In the genomic region with DNA sequence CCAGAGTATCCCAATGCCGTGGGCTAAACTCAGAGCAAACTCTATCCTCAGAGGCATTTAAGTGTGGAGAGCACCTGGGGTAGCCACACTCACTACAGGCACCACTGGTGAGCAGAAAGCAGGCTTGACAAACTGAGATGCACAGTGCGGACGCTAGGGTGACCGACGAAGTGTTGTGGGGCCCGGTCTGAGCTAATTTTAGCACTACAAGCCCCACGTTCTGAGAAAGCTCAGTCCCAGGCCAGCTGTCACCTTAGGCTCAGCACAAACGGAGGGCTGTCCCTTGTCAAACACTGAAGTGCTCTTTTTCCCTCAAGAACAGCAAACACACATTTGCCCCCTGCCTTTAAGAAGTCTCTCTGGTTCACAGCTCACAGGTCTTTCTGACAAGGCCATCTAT, we compare ENCODE assay signal across 10 mouse cellular contexts.
A peak's percentile ranks its signal among the peaks of the same experiment; 100 is the strongest.
DNase-seq lines count a peak whose midpoint lies in the region; ATAC-seq and TF ChIP-seq lines count a peak whose summit lies in the region.
"Had no signal": no experiment of that assay in that cellular context is flagged by ENCODE, and none has a peak within 500 bp of the region (broad histone marks: within the 10 kb centered on the region; RNA-seq: fewer than 3 reads in every experiment).

No protein-coding gene starts in this region.

- no peak overlapping the region for H3K9ac ChIP-seq in midbrain, embryonic 11.5 days (ENCODE audit: low read length)
- H3K9ac ChIP-seq in midbrain, postnatal 0 days (replicated peaks; ENCODE audit: low read length, poor library complexity, severe bottlenecking), result no peak overlapping the region
- H3K9ac ChIP-seq in stomach, embryonic 14.5 days (replicated peaks; ENCODE audit: low read depth, low read length), result no peak overlapping the region
- H3K9ac ChIP-seq: liver, embryonic 15.5 days had no signal

- H3K27ac ChIP-seq in midbrain, embryonic 11.5 days (ENCODE audit: low read depth, low read length), result no peak overlapping the region
- no peak overlapping the region for H3K27ac ChIP-seq in midbrain, postnatal 0 days (ENCODE audit: low read depth, low read length)
- H3K27ac ChIP-seq in stomach, embryonic 14.5 days (ENCODE audit: low read length), result no peak overlapping the region
- H3K27ac ChIP-seq: liver, embryonic 15.5 days had no signal

- H3K4me2 ChIP-seq in midbrain, embryonic 11.5 days, result no peak overlapping the region
- H3K4me2 ChIP-seq in midbrain, postnatal 0 days (ENCODE audit: low read depth, low read length, poor library complexity, severe bottlenecking), result no peak overlapping the region
- H3K4me2 ChIP-seq in stomach, embryonic 14.5 days (replicated peaks; ENCODE audit: low read depth, low read length), result no peak overlapping the region
- H3K4me2 ChIP-seq: liver, embryonic 15.5 days had no signal

- WGBS in midbrain, embryonic 11.5 days, result 76% methylated on average over 8 of the region's 8 CpGs
- WGBS in midbrain, postnatal 0 days, result 52% methylated on average over 8 of the region's 8 CpGs
- WGBS in stomach, embryonic 14.5 days, result 55% methylated on average over 8 of the region's 8 CpGs

- ATAC-seq in midbrain, embryonic 11.5 days (ENCODE audit: low FRiP score), result peak; percentile 12; the same call in 1 of the 2 replicates
- ATAC-seq in midbrain, postnatal 0 days (ENCODE audit: low FRiP score), result no peak
- ATAC-seq in stomach, embryonic 14.5 days (ENCODE audit: insufficient number of reproducible peaks, insufficient read depth, low FRiP score, low read depth), result 0 out of 2 replicates have a peak, but pooled peaks have one; percentile 18
- no peak for ATAC-seq in frontal cortex, adult (ENCODE audit: low TSS enrichment)

- no peak for DNase-seq in midbrain, embryonic 11.5 days (ENCODE audit: low spot score, missing footprints)
- DNase-seq in midbrain, postnatal 0 days (ENCODE audit: low spot score), result no peak
- DNase-seq in cerebellum, postnatal 36 days, result peak; percentile 35 to 36
- peak; percentile 48 to 71 for DNase-seq in heart, postnatal 10 days
- DNase-seq in spleen, postnatal 36 days (ENCODE audit: low spot score in 2 of 2), result no peak
- DNase-seq: adrenal gland, postnatal 14 days; kidney, adult 8-10 months had no signal

- intact Hi-C loops in heart, postnatal 10 days (cut with DNase I), result no loop called here

- no peak overlapping the region for H3K4me3 ChIP-seq in midbrain, embryonic 11.5 days (ENCODE audit: low read depth, low read length)
- no peak overlapping the region for H3K4me3 ChIP-seq in midbrain, postnatal 0 days (ENCODE audit: low read depth, low read length)
- no peak overlapping the region for H3K4me3 ChIP-seq in stomach, embryonic 14.5 days (ENCODE audit: low read depth, low read length)
- H3K4me3 ChIP-seq: liver, embryonic 15.5 days had no signal

- H3K27me3 ChIP-seq in midbrain, embryonic 11.5 days (ENCODE audit: control insufficient read depth, insufficient read depth, low read length), result no peaks in the 10 kb centered on the region
- no peaks in the 10 kb centered on the region for H3K27me3 ChIP-seq in midbrain, postnatal 0 days (ENCODE audit: insufficient read depth, low read length)
- no peaks in the 10 kb centered on the region for H3K27me3 ChIP-seq in stomach, embryonic 14.5 days (ENCODE audit: control insufficient read depth, insufficient read depth, low read length)
- H3K27me3 ChIP-seq: liver, embryonic 15.5 days had no signal

- H3K4me1 ChIP-seq in midbrain, embryonic 11.5 days (ENCODE audit: control insufficient read depth, insufficient read depth, low read length), result peaks cover 18% of the 10 kb centered on the region
- peaks cover 15% of the 10 kb centered on the region for H3K4me1 ChIP-seq in midbrain, postnatal 0 days (ENCODE audit: insufficient read depth, low read length)
- no peaks in the 10 kb centered on the region for H3K4me1 ChIP-seq in stomach, embryonic 14.5 days (ENCODE audit: control insufficient read depth, insufficient read depth, low read length)
- H3K4me1 ChIP-seq: liver, embryonic 15.5 days had no signal

- H3K9me3 ChIP-seq in midbrain, embryonic 11.5 days (ENCODE audit: control insufficient read depth, low read length), result no peaks in the 10 kb centered on the region
- no peaks in the 10 kb centered on the region for H3K9me3 ChIP-seq in midbrain, postnatal 0 days (ENCODE audit: low read length)
- no peaks in the 10 kb centered on the region for H3K9me3 ChIP-seq in stomach, embryonic 14.5 days (ENCODE audit: control insufficient read depth, low read depth, low read length)
- H3K9me3 ChIP-seq: liver, embryonic 15.5 days had no signal

- no peak for TF ChIP-seq CTCF in midbrain, postnatal 0 days (IDR thresholded peaks at IDR 0.05)

- no peaks in the 10 kb centered on the region for H3K36me3 ChIP-seq in midbrain, embryonic 11.5 days (ENCODE audit: control insufficient read depth, insufficient read depth, low read length)
- H3K36me3 ChIP-seq in midbrain, postnatal 0 days (ENCODE audit: insufficient read depth, low read length), result no peaks in the 10 kb centered on the region
- H3K36me3 ChIP-seq in stomach, embryonic 14.5 days (ENCODE audit: control insufficient read depth, insufficient read depth, low read length), result no peaks in the 10 kb centered on the region
- H3K36me3 ChIP-seq: liver, embryonic 15.5 days had no signal

Comparison
In these comparisons a context has a peak if more than half of its experiments do, and no peak if none do; other contexts are left out.
1. ATAC-seq: peak in midbrain, embryonic 11.5 days (single experiment) and stomach, embryonic 14.5 days (single experiment); none in midbrain, postnatal 0 days (single experiment) and frontal cortex, adult (single experiment).
2. DNase-seq: peak in cerebellum, postnatal 36 days (2 of 2) and heart, postnatal 10 days (2 of 2); none in midbrain, embryonic 11.5 days (single experiment), midbrain, postnatal 0 days (single experiment) and spleen, postnatal 36 days (0 of 2).